Mouse (Mus musculus) ES-Bruce4 (cell line): ENCODE measurements around the gene Slc45a2. TPM values are rescaled to one million over a fixed set of nuclear protein-coding genes. Genes with fewer than 3 reads are reported as not detected.

Experiments
- H3K27ac ChIP-seq: 2 replicates; pipeline ENCODE4 v1.5.1; 2012; ENCODE audit warnings: low read length, inconsistent platforms; ENCODE audit not compliant: insufficient read depth
- H3K27me3 ChIP-seq: 2 replicates; pipeline ENCODE4 v1.6.1; 2012; ENCODE audit warnings: mild to moderate bottlenecking, low read length, inconsistent platforms; ENCODE audit not compliant: control insufficient read depth, poor library complexity, insufficient read depth, severe bottlenecking
- H3K36me3 ChIP-seq: 2 replicates; pipeline ENCODE4 v1.6.1; 2012; ENCODE audit warnings: inconsistent platforms, mild to moderate bottlenecking, low read length, moderate library complexity; ENCODE audit not compliant: control insufficient read depth, poor library complexity, insufficient read depth, severe bottlenecking
- H3K4me1 ChIP-seq: one replicate; pipeline ENCODE4 v1.8.1; 2011; ENCODE audit warnings: low read length; ENCODE audit not compliant: control insufficient read depth, insufficient read depth
- H3K4me3 ChIP-seq: 2 replicates; pipeline ENCODE4 v1.5.1; 2011; ENCODE audit warnings: low read depth, mild to moderate bottlenecking, low read length
- H3K9ac ChIP-seq: 2 replicates; pipeline ENCODE4 v1.6.1; 2012; ENCODE audit warnings: low read depth, mild to moderate bottlenecking, inconsistent platforms; ENCODE audit not compliant: poor library complexity, severe bottlenecking
- H3K9me3 ChIP-seq: replicated peaks from 2 replicates; pipeline ENCODE4 v1.6.1; 2012; ENCODE audit warnings: mild to moderate bottlenecking, low read length, inconsistent platforms; ENCODE audit not compliant: control insufficient read depth, poor library complexity, insufficient read depth, severe bottlenecking
- CTCF ChIP-seq: IDR thresholded peaks from one replicate; pipeline ENCODE4 v1.8.1; 2011; ENCODE audit warnings: low read depth, low read length
- EP300 ChIP-seq: IDR thresholded peaks from 2 replicates; pipeline ENCODE4 v1.6.1; 2011; ENCODE audit warnings: low read depth, low read length; ENCODE audit not compliant: insufficient read depth
- POLR2A ChIP-seq: IDR thresholded peaks from one replicate; pipeline ENCODE4 v1.8.1; 2011; ENCODE audit warnings: low read length; ENCODE audit not compliant: insufficient read depth
- polyA plus RNA-seq: library from polyadenylated mRNA; stranded (reverse); fragments of >200 nt; gene quantifications from 2 replicates; pipeline ENCODE4 v1.2.4, GENCODE M21; 2011; ENCODE audit warnings: low read depth; ENCODE audit not compliant: missing spikeins, insufficient read depth, insufficient read length

Slc45a2 gene
- polyA plus RNA-seq, 1 experiment: not detected

DNA sequence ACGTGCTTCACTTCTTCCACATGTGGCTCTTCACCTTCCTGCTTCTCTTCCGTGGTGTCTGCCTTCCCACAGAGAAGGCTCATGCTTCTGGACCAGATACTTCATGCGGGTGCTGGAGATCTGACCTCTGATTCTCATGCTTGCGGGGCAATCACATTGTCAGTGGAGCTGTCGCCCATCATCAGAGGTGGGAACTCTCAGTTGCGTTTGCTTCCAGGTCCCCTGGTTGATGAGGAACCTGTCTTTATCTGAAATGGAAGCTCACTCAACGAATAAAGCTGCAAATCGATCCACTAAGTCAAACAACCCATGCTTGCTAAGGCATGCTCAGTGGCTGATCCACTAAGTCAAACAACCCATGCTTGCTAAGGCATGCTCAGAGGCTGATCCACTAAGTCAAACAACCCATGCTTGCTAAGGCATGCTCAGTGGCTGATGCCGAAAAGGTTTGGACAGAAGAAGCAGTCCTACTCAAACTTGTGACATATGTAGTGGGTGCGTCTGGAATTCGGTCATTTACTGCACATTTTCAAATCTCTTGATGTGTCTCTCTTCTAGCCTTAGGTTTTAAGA, 10.5 kb downstream of the Slc45a2 start:
- Histone ChIP-seq H3K36me3 (no peaks in the 10 kb centered on the region), H3K9ac (no peak overlapping the region), H3K9me3 (no peaks in the 10 kb centered on the region), H3K27ac (no peak overlapping the region), H3K4me1 (no peaks in the 10 kb centered on the region), H3K27me3 (no peaks in the 10 kb centered on the region; the same call in 1 of the 2 replicates), H3K4me3 (no peak overlapping the region)
- TF ChIP-seq EP300: no peak
- no peak for TF ChIP-seq CTCF
- no peak for TF ChIP-seq POLR2A

DNA sequence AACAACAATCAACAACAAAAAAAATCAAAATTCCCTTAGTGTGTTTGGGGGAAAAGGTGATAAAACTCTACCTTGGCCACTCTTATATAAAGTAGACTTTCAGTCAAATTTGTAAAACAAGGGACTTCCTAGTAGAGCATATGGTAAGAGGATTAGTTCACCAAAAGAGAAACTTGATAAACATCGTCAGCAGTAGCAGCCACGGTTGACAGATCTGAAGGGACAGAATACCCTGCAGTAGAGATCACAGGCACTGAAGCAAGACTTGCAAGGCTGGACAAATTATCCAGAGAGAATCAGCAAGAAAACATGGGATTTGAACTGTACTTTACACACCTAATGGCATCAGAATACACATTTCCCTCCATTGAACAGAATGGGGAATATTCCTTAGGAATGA, 14.4 kb downstream of the Slc45a2 start:
- H3K27ac ChIP-seq: no peak overlapping the region
- H3K4me1 ChIP-seq: no peaks in the 10 kb centered on the region
- H3K36me3 ChIP-seq: no peaks in the 10 kb centered on the region
- no peak for TF ChIP-seq EP300
- TF ChIP-seq CTCF: no peak
- no peak for TF ChIP-seq POLR2A
- H3K27me3 ChIP-seq: no peaks in the 10 kb centered on the region
- H3K9me3 ChIP-seq: no peaks in the 10 kb centered on the region
- H3K4me3 ChIP-seq: no peak overlapping the region
- H3K9ac ChIP-seq: no peak overlapping the region

DNA sequence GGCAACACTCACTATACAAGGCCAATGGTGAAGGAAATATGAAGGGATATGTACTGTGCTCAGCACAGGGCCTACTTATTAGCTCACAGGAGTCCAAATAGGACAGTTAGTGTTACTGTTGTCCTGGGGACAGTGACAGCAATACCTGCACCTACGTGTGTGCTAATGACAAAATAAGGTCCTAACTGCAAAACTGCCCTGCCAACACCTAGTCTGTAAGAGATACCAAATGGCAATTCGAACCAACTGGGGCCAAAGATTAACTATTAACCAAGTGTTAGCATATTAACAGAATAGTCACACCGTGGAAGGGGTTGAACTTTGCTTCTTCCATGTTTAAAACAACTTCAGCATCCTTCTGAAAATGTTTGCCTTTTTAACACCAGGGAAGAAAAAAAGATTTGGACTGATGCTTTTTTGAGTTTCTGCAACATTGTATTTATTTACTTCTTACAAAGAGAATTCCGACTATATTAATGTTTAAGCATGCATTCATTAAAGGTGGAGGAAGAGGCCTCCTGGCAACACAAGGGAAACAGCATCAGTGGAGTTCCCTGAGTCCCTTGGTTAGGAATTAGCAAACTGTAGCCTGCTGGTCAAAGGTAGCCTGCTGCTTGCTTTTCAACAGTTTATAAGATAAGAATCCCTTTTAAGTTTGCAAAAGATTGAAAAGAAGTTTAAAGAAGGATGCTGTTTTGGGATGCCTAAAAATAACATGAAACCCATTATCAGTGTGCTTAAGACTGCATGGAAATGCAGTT, 26.5 kb downstream of the Slc45a2 start:
- Histone ChIP-seq H3K4me1 (no peaks in the 10 kb centered on the region), H3K27ac (no peak overlapping the region), H3K9me3 (no peaks in the 10 kb centered on the region), H3K4me3 (no peak overlapping the region), H3K36me3 (no peaks in the 10 kb centered on the region), H3K9ac (no peak overlapping the region), H3K27me3 (no peaks in the 10 kb centered on the region)
- TF ChIP-seq POLR2A (no peak), EP300 (no peak), CTCF (no peak)

DNA sequence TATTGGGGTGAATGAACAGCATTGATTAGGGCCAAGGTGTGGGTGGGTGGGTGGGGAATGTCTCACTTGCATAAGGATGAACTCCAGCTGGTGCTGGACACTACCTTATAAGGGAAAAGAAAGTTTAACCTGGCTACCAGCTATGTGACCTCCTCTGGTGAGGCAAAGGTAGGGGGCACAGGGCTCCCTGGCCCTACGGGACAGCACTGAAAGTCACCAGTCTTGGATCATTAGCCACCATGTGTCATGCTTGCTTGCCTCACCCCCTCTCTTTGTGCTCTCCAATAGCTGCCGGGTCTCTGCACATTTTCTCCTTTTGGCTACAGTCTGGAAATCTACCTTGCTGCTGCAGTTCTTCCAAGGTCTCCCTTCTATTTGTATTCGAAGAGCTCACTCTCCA, 29.7 kb downstream of the Slc45a2 start:
- Histone ChIP-seq H3K36me3 (no peaks in the 10 kb centered on the region), H3K4me3 (no peak overlapping the region), H3K9me3 (no peaks in the 10 kb centered on the region), H3K27ac (no peak overlapping the region), H3K27me3 (peaks cover 7% of the 10 kb centered on the region; the same call in 1 of the 2 replicates), H3K4me1 (no peaks in the 10 kb centered on the region), H3K9ac (no peak overlapping the region)
- TF ChIP-seq CTCF (no peak), EP300 (no peak), POLR2A (no peak)

DNA sequence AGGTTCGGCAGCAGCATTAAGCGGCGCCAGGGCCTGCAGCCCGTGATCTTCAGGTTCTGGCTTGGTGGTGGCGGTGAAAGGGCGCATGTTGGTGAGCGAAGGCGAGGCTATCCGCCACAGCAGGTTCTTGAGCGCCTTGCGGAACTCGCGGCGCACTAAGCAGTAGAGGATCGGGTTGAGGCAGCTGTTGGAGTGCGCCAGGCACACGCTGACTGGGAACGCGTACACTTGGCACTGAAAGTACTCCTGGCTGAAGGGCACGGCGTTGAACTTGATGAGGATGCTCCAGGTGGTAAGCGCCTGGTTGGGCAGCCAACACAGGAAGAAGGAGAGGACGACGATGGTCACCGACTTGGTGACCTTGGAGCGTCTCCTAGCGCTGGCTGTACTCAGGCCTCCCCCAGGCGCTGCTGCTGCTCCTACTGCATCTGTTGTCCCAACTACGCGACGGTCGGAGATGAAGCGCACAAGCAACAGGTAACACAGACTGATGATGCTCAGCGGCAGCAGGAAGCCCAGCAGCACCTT, 35.5 kb downstream of the Slc45a2 start:
- Histone ChIP-seq H3K27me3 (peaks cover 11% of the 10 kb centered on the region; the same call in 1 of the 2 replicates), H3K9ac (no peak overlapping the region), H3K27ac (no peak overlapping the region), H3K9me3 (no peaks in the 10 kb centered on the region), H3K4me1 (no peaks in the 10 kb centered on the region), H3K36me3 (no peaks in the 10 kb centered on the region), H3K4me3 (peak overlapping the region; percentile 33)
- TF ChIP-seq POLR2A (no peak), EP300 (no peak), CTCF (no peak)
